In the genomic region with DNA sequence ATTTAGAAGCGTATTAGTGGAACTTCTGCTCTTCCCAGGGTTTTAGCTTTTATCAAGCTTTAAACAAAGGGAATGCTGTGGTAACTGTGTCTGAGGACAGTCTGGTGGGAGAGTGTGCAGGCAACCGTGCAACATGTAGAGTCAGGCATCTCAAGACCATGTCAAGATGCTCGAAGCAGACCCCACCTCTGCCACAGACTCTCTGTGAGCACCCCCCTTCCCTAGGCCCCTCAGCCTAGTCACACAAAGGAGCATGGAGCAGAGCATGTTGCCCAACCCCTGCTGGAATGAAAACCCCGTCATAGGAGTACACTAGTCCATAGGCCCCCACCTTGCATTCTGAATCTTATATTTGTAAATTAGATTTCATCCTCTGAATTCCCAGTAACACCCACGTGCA, we compare ENCODE assay signal across 11 mouse cellular contexts. TPM values are rescaled to one million over a fixed set of nuclear protein-coding genes. Genes with fewer than 3 reads are reported as not detected.
DNase-seq lines count a peak whose midpoint lies in the region; ATAC-seq and TF ChIP-seq lines count a peak whose summit lies in the region.
"Had no signal": no experiment of that assay in that cellular context is flagged by ENCODE, and none has a peak within 500 bp of the region (broad histone marks: within the 10 kb centered on the region; RNA-seq: fewer than 3 reads in every experiment).

No protein-coding gene starts in this region.

- peak overlapping the region; percentile 93 for H3K27ac ChIP-seq in heart, embryonic 12.5 days (ENCODE audit: poor library complexity, severe bottlenecking)
- no peak overlapping the region for H3K27ac ChIP-seq in limb, embryonic 13.5 days
- no peak overlapping the region for H3K27ac ChIP-seq in limb, embryonic 10.5 days
- peak overlapping the region; percentile 41 for H3K27ac ChIP-seq in brown adipose tissue, adult 24 weeks (replicated peaks; ENCODE audit: low read depth, low read length)
- H3K27ac ChIP-seq in embryonic fibroblast, embryonic 13.5 days (ENCODE audit: insufficient read depth, low read length): peak overlapping the region; percentile 92
- H3K27ac ChIP-seq: midbrain, embryonic 13.5 days had no signal

- H3K27me3 ChIP-seq in heart, embryonic 12.5 days (replicated peaks): no peaks in the 10 kb centered on the region
- no peaks in the 10 kb centered on the region for H3K27me3 ChIP-seq in limb, embryonic 13.5 days
- no peaks in the 10 kb centered on the region for H3K27me3 ChIP-seq in limb, embryonic 10.5 days (ENCODE audit: low read depth, poor library complexity, severe bottlenecking)
- H3K27me3 ChIP-seq: midbrain, embryonic 13.5 days had no signal

- no peak for DNase-seq in heart, postnatal 25 days (ENCODE audit: low spot score)
- no peak for DNase-seq in limb, embryonic 10.5 days (ENCODE audit: low spot score)
- no peak for DNase-seq in adrenal gland, postnatal 36 days
- no peak for DNase-seq in B cell, adult 2 months
- DNase-seq: thymus, postnatal 25 days had no signal

- no peak overlapping the region for H3K9ac ChIP-seq in heart, embryonic 12.5 days
- no peak overlapping the region for H3K9ac ChIP-seq in limb, embryonic 13.5 days
- H3K9ac ChIP-seq: midbrain, embryonic 13.5 days had no signal

- H3K9me3 ChIP-seq in heart, embryonic 12.5 days (replicated peaks): no peaks in the 10 kb centered on the region
- H3K9me3 ChIP-seq in limb, embryonic 13.5 days: no peaks in the 10 kb centered on the region
- H3K9me3 ChIP-seq in limb, embryonic 10.5 days (replicated peaks): no peaks in the 10 kb centered on the region
- H3K9me3 ChIP-seq: midbrain, embryonic 13.5 days had no signal

- intact Hi-C loops in heart, postnatal 25 days (cut with DNase I): loop anchor here (2.0 kb wide), 1 partner anchor 15 kb away; no protein-coding TSS in a partner anchor

- peaks cover 40% of the 10 kb centered on the region for H3K4me1 ChIP-seq in heart, embryonic 12.5 days (replicated peaks)
- H3K4me1 ChIP-seq in limb, embryonic 13.5 days: peaks cover 7% of the 10 kb centered on the region
- H3K4me1 ChIP-seq in limb, embryonic 10.5 days: peaks cover 4% of the 10 kb centered on the region; the same call in 1 of the 2 replicates
- peaks cover 15% of the 10 kb centered on the region for H3K4me1 ChIP-seq in brown adipose tissue, adult 24 weeks (ENCODE audit: control insufficient read depth, insufficient read depth, insufficient read length, low read length)
- H3K4me1 ChIP-seq in embryonic fibroblast, embryonic 13.5 days (ENCODE audit: control insufficient read depth, insufficient read depth, low read length): peaks cover 22% of the 10 kb centered on the region
- H3K4me1 ChIP-seq: midbrain, embryonic 13.5 days had no signal

- no peak for TF ChIP-seq CTCF in embryonic fibroblast, embryonic 13.5 days (IDR thresholded peaks at IDR 0.05; ENCODE audit: borderline replicate concordance, insufficient read depth, low read length)

- H3K4me2 ChIP-seq in heart, embryonic 12.5 days: peak overlapping the region; percentile 25; the same call in 1 of the 2 replicates
- H3K4me2 ChIP-seq in limb, embryonic 13.5 days (replicated peaks): no peak overlapping the region
- H3K4me2 ChIP-seq: midbrain, embryonic 13.5 days had no signal

- no peak overlapping the region for H3K4me3 ChIP-seq in heart, embryonic 12.5 days
- H3K4me3 ChIP-seq in limb, embryonic 13.5 days: no peak overlapping the region
- no peak overlapping the region for H3K4me3 ChIP-seq in limb, embryonic 10.5 days
- no peak overlapping the region for H3K4me3 ChIP-seq in brown adipose tissue, adult 24 weeks (ENCODE audit: insufficient read depth, low read depth, low read length)
- H3K4me3 ChIP-seq in embryonic fibroblast, embryonic 13.5 days (ENCODE audit: insufficient read depth, low read length): no peak overlapping the region
- H3K4me3 ChIP-seq: midbrain, embryonic 13.5 days had no signal

- WGBS in heart, embryonic 12.5 days: 41% methylated on average over 5 of the region's 5 CpGs
- WGBS in limb, embryonic 13.5 days: 61% methylated on average over 5 of the region's 5 CpGs
- WGBS in limb, embryonic 10.5 days: 82% methylated on average over 5 of the region's 5 CpGs

- ATAC-seq in heart, embryonic 12.5 days (ENCODE audit: insufficient number of reproducible peaks, low FRiP score): peak; percentile 19; the same call in 1 of the 2 replicates
- ATAC-seq in limb, embryonic 13.5 days (ENCODE audit: low FRiP score, low read depth): peak; percentile 28; the same call in 1 of the 2 replicates
- ATAC-seq: lung, postnatal 0 days; midbrain, embryonic 13.5 days had no signal

- H3K36me3 ChIP-seq in heart, embryonic 12.5 days: no peaks in the 10 kb centered on the region
- no peaks in the 10 kb centered on the region for H3K36me3 ChIP-seq in limb, embryonic 13.5 days
- no peaks in the 10 kb centered on the region for H3K36me3 ChIP-seq in limb, embryonic 10.5 days
- H3K36me3 ChIP-seq: midbrain, embryonic 13.5 days had no signal

- no peak for TF ChIP-seq POLR2A in embryonic fibroblast, embryonic 13.5 days (IDR thresholded peaks at IDR 0.05; ENCODE audit: low read depth, low read length)

RNA-seq across cellular contexts. Expression of a gene that starts 13.8 kb away (rescaled TPM):
- 11.1 and 14.6 TPM in 2 replicates for polyA plus RNA-seq in heart, embryonic 12.5 days (2016; fragmentation: Nextera tagmentation; extraction: Ambion mirVana)
- 10 to 100 TPM; 64.6 to 77.4 TPM for total RNA-seq in heart, postnatal 25 days (2021)
- 2.3 and 2.6 TPM in 2 replicates for polyA plus RNA-seq in limb, embryonic 13.5 days (2015; fragmentation: Nextera tagmentation; extraction: Ambion mirVana)
- polyA plus RNA-seq in limb, embryonic 10.5 days (2016; fragmentation: Nextera tagmentation; extraction: Ambion mirVana): 2.0 and 2.2 TPM in 2 replicates
- 16.1 and 19.0 TPM in 2 replicates for polyA plus RNA-seq in brown adipose tissue, adult 24 weeks (2012; ENCODE audit: insufficient read depth, insufficient read length, missing spikeins)
- 7.6 and 9.0 TPM in 2 replicates for polyA plus RNA-seq in embryonic fibroblast, embryonic 13.5 days (2011; ENCODE audit: insufficient read length, low read depth, missing spikeins)
- 10 to 100 TPM; 37.8 to 56.6 TPM for total RNA-seq in adrenal gland, postnatal 36 days (2021)

Comparison
In these comparisons a context has a peak if more than half of its experiments do, and no peak if none do; other contexts are left out.
1. H3K27ac ChIP-seq: peak in heart, embryonic 12.5 days (single experiment), brown adipose tissue, adult 24 weeks (single experiment) and embryonic fibroblast, embryonic 13.5 days (single experiment); none in limb, embryonic 13.5 days (single experiment) and limb, embryonic 10.5 days (single experiment).